Mouse (Mus musculus) intestine, embryonic 14.5 days (tissue): ENCODE data around the gene Rgs12. TPM values are rescaled to one million over a fixed set of nuclear protein-coding genes. Genes with fewer than 3 reads are reported as not detected.
A peak's percentile ranks its signal among the peaks of the same experiment; 100 is the strongest.

Source experiments
- ATAC-seq: fragments of 200-750 bp; cut with Nextera tagmentation; replicated peaks from 2 replicates; pipeline ENCODE4 v1.8.0; 2017; ENCODE audit warnings: low read depth, moderate number of reproducible peaks, moderate TSS enrichment, moderate library complexity; ENCODE audit not compliant: low FRiP score, low TSS enrichment
- DNase-seq: peaks from one replicate; pipeline ENCODE4 v3.0.0-alpha.2; 2018; ENCODE audit warnings: low spot score
- H3K27ac ChIP-seq: fragments of 300-500 bp; sonication (generic); 2 replicates; pipeline ENCODE4 v1.5.1; 2014; ENCODE audit warnings: low read depth, mild to moderate bottlenecking, control low read depth
- H3K27me3 ChIP-seq: fragments of 300-500 bp; sonication (generic); replicated peaks from 2 replicates; pipeline ENCODE4 v1.6.1; 2014; ENCODE audit warnings: low read length, control low read depth; ENCODE audit not compliant: control insufficient read depth, insufficient read depth
- H3K36me3 ChIP-seq: fragments of 300-500 bp; sonication (generic); 2 replicates; pipeline ENCODE4 v1.6.1; 2014; ENCODE audit warnings: low read length, control low read depth; ENCODE audit not compliant: control insufficient read depth, insufficient read depth
- H3K4me1 ChIP-seq: fragments of 300-500 bp; sonication (generic); replicated peaks from 2 replicates; pipeline ENCODE4 v1.6.1; 2014; ENCODE audit warnings: low read length, control low read depth, mixed read lengths; ENCODE audit not compliant: control insufficient read depth, insufficient read depth
- H3K4me2 ChIP-seq: fragments of 300-500 bp; sonication (generic); 2 replicates; pipeline ENCODE4 v1.6.1; 2014; ENCODE audit warnings: low read length
- H3K4me3 ChIP-seq: fragments of 300-500 bp; sonication (generic); 2 replicates; pipeline ENCODE4 v1.5.1; 2014; ENCODE audit warnings: low read depth, low read length, control low read depth, mixed read lengths
- H3K9ac ChIP-seq: fragments of 300-500 bp; sonication (generic); 2 replicates; pipeline ENCODE4 v1.6.1; 2014; ENCODE audit warnings: mild to moderate bottlenecking, low read length
- H3K9me3 ChIP-seq: fragments of 300-500 bp; sonication (generic); 2 replicates; pipeline ENCODE4 v1.6.1; 2016; ENCODE audit warnings: low read length, control low read depth; ENCODE audit not compliant: control insufficient read depth
- WGBS: fragments of 180-500 bp; shearing (Covaris S2); extraction: QIAGEN DNeasy Blood & Tissue Kit; methylation state at CpG from one replicate; pipeline ENCODE4 v1.1.7; 2014; 5-methylcytosine and 5-hydroxymethylcytosine counted together
- polyA plus RNA-seq: library from polyadenylated mRNA; unstranded; fragments of >200 nt; fragmentation: Nextera tagmentation; extraction: Ambion mirVana; gene quantifications from 2 replicates; pipeline ENCODE4 v1.2.1, GENCODE M21; 2014

Rgs12 gene
- polyA plus RNA-seq, 1 experiment from 2014 or later: 19.0 TPM

- H3K27ac ChIP-seq: no peak overlapping the region
- 0 out of 2 replicates have a peak overlapping the region, but pooled peaks have one; percentile 37 for H3K9ac ChIP-seq
- peak overlapping the region; percentile 40 for H3K4me3 ChIP-seq
- no peak for ATAC-seq
- H3K27me3 ChIP-seq: peaks cover 40% of the 10 kb centered on the region
- peaks cover 7% of the 10 kb centered on the region for H3K4me1 ChIP-seq
- no peaks in the 10 kb centered on the region for H3K9me3 ChIP-seq
- no peaks in the 10 kb centered on the region for H3K36me3 ChIP-seq
- no peak for DNase-seq
- WGBS: 27% methylated on average over 4 of the region's 4 CpGs
- H3K4me2 ChIP-seq: peak overlapping the region; percentile 93
These were observed 108.3 kb downstream of the Rgs12 start for GRCm38 (mm10) chr5:35057582-35057981.

DNA sequence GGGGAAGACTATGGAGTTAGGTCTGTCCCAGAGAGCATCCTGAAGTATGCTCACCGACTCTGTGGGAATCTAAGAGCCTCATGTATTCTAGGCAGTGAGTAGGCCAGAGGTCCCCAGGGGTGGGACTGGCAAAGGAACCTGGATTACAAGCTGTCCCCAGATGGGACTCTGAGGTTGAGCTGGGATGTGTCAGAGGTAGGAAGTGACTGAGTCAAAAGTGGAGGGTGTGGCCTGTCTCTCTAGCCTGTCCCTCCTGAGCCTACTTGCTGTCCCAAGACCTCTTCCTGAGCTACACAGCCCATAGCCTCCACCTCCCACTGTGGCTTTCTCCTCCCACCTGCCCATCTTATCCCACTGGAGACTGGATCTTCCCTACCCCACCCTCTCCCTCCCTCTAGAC lies 109.0 kb downstream of the Rgs12 start:
- Histone ChIP-seq H3K36me3 (no peaks in the 10 kb centered on the region), H3K27ac (no peak overlapping the region), H3K4me3 (no peak overlapping the region), H3K27me3 (peaks cover 40% of the 10 kb centered on the region), H3K9ac (no peak overlapping the region), H3K9me3 (no peaks in the 10 kb centered on the region), H3K4me2 (no peak overlapping the region), H3K4me1 (peaks cover 7% of the 10 kb centered on the region)
- 74% methylated on average over 1 of the region's 1 CpGs for WGBS
- DNase-seq (no peak), ATAC-seq (no peak)

GRCm38 (mm10) chr5:35060098-35060497 lies 110.9 kb downstream of the Rgs12 start:
- peaks cover 40% of the 10 kb centered on the region for H3K27me3 ChIP-seq
- ATAC-seq: no peak
- H3K27ac ChIP-seq: no peak overlapping the region
- no peak for DNase-seq
- H3K36me3 ChIP-seq: no peaks in the 10 kb centered on the region
- no peaks in the 10 kb centered on the region for H3K9me3 ChIP-seq
- no peak overlapping the region for H3K4me3 ChIP-seq
- H3K9ac ChIP-seq: no peak overlapping the region
- 56% methylated on average over 3 of the region's 3 CpGs for WGBS
- no peak overlapping the region for H3K4me2 ChIP-seq
- H3K4me1 ChIP-seq: peaks cover 7% of the 10 kb centered on the region

GRCm38 (mm10) chr5:35069841-35070240 lies 120.6 kb downstream of the Rgs12 start:
- DNase-seq (no peak), ATAC-seq (no peak)
- WGBS: 89% methylated on average over 2 of the region's 2 CpGs
- Histone ChIP-seq H3K27ac (no peak overlapping the region), H3K4me2 (no peak overlapping the region), H3K36me3 (no peaks in the 10 kb centered on the region), H3K4me1 (no peaks in the 10 kb centered on the region), H3K9ac (no peak overlapping the region), H3K4me3 (no peak overlapping the region), H3K27me3 (no peaks in the 10 kb centered on the region), H3K9me3 (no peaks in the 10 kb centered on the region)

- ATAC-seq (no peak), DNase-seq (no peak)
- Histone ChIP-seq H3K4me1 (no peaks in the 10 kb centered on the region), H3K4me2 (no peak overlapping the region), H3K27me3 (no peaks in the 10 kb centered on the region), H3K4me3 (no peak overlapping the region), H3K27ac (no peak overlapping the region), H3K36me3 (no peaks in the 10 kb centered on the region), H3K9me3 (no peaks in the 10 kb centered on the region), H3K9ac (no peak overlapping the region)
- 88% methylated on average over 8 of the region's 8 CpGs for WGBS
These were observed 121.1 kb downstream of the Rgs12 start for GRCm38 (mm10) chr5:35070314-35070713.

GRCm38 (mm10) chr5:35070953-35071352 lies 121.7 kb downstream of the Rgs12 start:
- Histone ChIP-seq H3K4me2 (no peak overlapping the region), H3K9ac (no peak overlapping the region)

DNA sequence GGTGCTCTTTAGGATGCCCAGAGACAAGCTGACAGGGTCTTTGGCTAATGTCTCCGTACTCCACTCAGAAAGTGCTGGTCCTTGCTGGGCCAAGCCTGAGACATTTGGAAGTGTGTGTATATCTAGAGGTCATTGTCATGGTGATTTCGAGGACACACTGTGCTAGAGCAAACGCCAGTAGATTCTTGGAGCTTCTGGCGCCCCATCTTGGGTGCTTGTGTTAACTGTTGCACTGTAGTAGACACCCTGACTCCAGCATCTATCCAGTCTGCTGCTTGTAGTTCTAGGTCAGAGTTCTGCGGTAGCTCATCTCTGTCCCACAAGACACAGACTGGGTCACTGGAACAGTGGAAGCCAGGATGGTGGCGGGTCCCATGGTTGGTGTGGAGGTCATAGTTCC lies 122.6 kb downstream of the Rgs12 start:
- no peaks in the 10 kb centered on the region for H3K27me3 ChIP-seq
- WGBS: 91% methylated on average over 6 of the region's 6 CpGs
- H3K9ac ChIP-seq: no peak overlapping the region
- no peak overlapping the region for H3K4me3 ChIP-seq
- no peaks in the 10 kb centered on the region for H3K36me3 ChIP-seq
- ATAC-seq (no peak), DNase-seq (no peak)
- H3K9me3 ChIP-seq: no peaks in the 10 kb centered on the region
- H3K4me2 ChIP-seq: no peak overlapping the region
- H3K4me1 ChIP-seq: no peaks in the 10 kb centered on the region
- H3K27ac ChIP-seq: no peak overlapping the region

More at GRCm38 (mm10) chr5:35070953-35071352, 121.7 kb downstream of the Rgs12 start:
- ATAC-seq (no peak), DNase-seq (no peak)
- Histone ChIP-seq H3K9me3 (no peaks in the 10 kb centered on the region), H3K36me3 (no peaks in the 10 kb centered on the region), H3K27me3 (no peaks in the 10 kb centered on the region), H3K27ac (no peak overlapping the region), H3K4me3 (no peak overlapping the region), H3K4me1 (no peaks in the 10 kb centered on the region)
- 60% methylated on average over 7 of the region's 7 CpGs for WGBS

DNA sequence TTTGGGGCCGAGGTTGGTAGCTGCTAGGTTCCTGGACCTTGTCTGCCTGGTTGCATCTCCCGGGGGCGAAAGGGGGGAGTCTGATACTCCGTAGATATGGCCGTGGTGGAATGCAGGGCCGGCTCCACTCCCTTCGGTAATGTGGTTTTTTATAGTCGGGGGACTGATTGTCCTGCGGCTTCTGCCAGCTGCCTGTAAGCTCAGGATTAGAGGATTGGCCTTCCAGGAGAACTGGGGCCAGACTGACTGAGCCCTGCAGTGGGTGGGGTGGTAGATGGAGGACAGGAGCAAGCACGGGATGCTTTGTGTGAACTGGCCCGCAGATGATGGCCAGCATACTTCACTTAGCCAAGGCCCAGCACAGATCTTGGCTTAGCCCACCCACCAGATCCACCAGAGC lies 124.0 kb downstream of the Rgs12 start:
- Histone ChIP-seq H3K27ac (no peak overlapping the region), H3K4me3 (no peak overlapping the region), H3K36me3 (no peaks in the 10 kb centered on the region), H3K9ac (no peak overlapping the region), H3K9me3 (no peaks in the 10 kb centered on the region), H3K4me1 (no peaks in the 10 kb centered on the region), H3K4me2 (no peak overlapping the region), H3K27me3 (no peaks in the 10 kb centered on the region)
- 78% methylated on average over 11 of the region's 11 CpGs for WGBS
- no peak for DNase-seq
- no peak for ATAC-seq

GRCm38 (mm10) chr5:35073992-35074391 lies 124.7 kb downstream of the Rgs12 start:
- Histone ChIP-seq H3K27ac (no peak overlapping the region), H3K36me3 (no peaks in the 10 kb centered on the region), H3K4me2 (no peak overlapping the region), H3K9ac (no peak overlapping the region), H3K4me3 (no peak overlapping the region), H3K27me3 (peaks cover 5% of the 10 kb centered on the region; the same call in 1 of the 2 replicates), H3K4me1 (no peaks in the 10 kb centered on the region), H3K9me3 (no peaks in the 10 kb centered on the region)
- DNase-seq: no peak
- ATAC-seq: no peak
- 73% methylated on average over 9 of the region's 9 CpGs for WGBS
